Mouse (Mus musculus) granulocyte monocyte progenitor cell, adult 5-6 weeks (primary cell): Measurements from ENCODE around the gene Chpf. TPM values are rescaled to one million over a fixed set of nuclear protein-coding genes. Genes with fewer than 3 reads are reported as not detected.

ENCODE experiments used
- ATAC-seq: replicated peaks from 2 replicates; pipeline ENCODE4 v1.8.0; 2016; ENCODE audit warnings: mild to moderate bottlenecking, moderate TSS enrichment, inconsistent platforms; ENCODE audit not compliant: poor library complexity, severe bottlenecking
- total RNA-seq, 2 experiments: library from RNA; stranded (forward) in 1 of 2; stranded (reverse) in 1 of 2; fragments of 200-712, 200-1000 nt in 1 of 2; fragments of >200 nt in 1 of 2; fragmentation: Nextera tagmentation in 1 of 2; gene quantifications; 2 replicates each; pipeline ENCODE4 v1.2.3; 2014 to 2017

The Chpf gene
- total RNA-seq, 2 experiments from 2014 or later = 0.62 to 2.5 TPM

GRCm38 (mm10) chr1:75462636-75463035, 16.5 kb downstream of the Chpf start:
- no peak for ATAC-seq

- no peak for ATAC-seq
Observed at GRCm38 (mm10) chr1:75460297-75460696, 18.8 kb downstream of the Chpf start.

- no peak for ATAC-seq
Observed at GRCm38 (mm10) chr1:75458789-75459684, 20.1 kb downstream of the Chpf start.

- ATAC-seq = peak; percentile 35
Observed at GRCm38 (mm10) chr1:75458025-75458788, 20.9 kb downstream of the Chpf start.

GRCm38 (mm10) chr1:75457710-75458024, 21.4 kb downstream of the Chpf start:
- no peak for ATAC-seq

GRCm38 (mm10) chr1:75456746-75457564, 22.2 kb downstream of the Chpf start:
- 0 out of 2 replicates have a peak, but pooled peaks have one; percentile 25 for ATAC-seq

GRCm38 (mm10) chr1:75455948-75456347, 23.2 kb downstream of the Chpf start:
- ATAC-seq = no peak

- ATAC-seq = no peak
Observed at GRCm38 (mm10) chr1:75455433-75455832, 23.7 kb downstream of the Chpf start.

GRCm38 (mm10) chr1:75451900-75452299, 27.2 kb downstream of the Chpf start:
- no peak for ATAC-seq

- peak; percentile 26 for ATAC-seq
Observed at GRCm38 (mm10) chr1:75450314-75451005, 28.6 kb downstream of the Chpf start, which contains the start of gene Asic4. TSS of gene Asic4 (plus strand) at chr1:75450436.

- ATAC-seq = peak; percentile 70
Observed at GRCm38 (mm10) chr1:75449377-75450135, 29.6 kb downstream of the Chpf start.

GRCm38 (mm10) chr1:75448937-75449336, 30.2 kb downstream of the Chpf start:
- no peak for ATAC-seq

GRCm38 (mm10) chr1:75448052-75448431, 31.1 kb downstream of the Chpf start:
- ATAC-seq = no peak

GRCm38 (mm10) chr1:75447265-75448051, 31.6 kb downstream of the Chpf start:
- no peak for ATAC-seq

- ATAC-seq = no peak
Observed at GRCm38 (mm10) chr1:75446656-75447055, 32.5 kb downstream of the Chpf start.

GRCm38 (mm10) chr1:75445751-75446611, 33.1 kb downstream of the Chpf start:
- ATAC-seq = peak; percentile 57

GRCm38 (mm10) chr1:75445141-75445701, 33.9 kb downstream of the Chpf start:
- no peak for ATAC-seq
